Mouse (Mus musculus) kidney, embryonic 14.5 days (tissue): ENCODE results near the gene Cul1. TPM values are rescaled to one million over a fixed set of nuclear protein-coding genes. Genes with fewer than 3 reads are reported as not detected.

Source experiments
- ATAC-seq: fragments of 200-750 bp; cut with Nextera tagmentation; 2 replicates; pipeline ENCODE4 v1.8.0; 2017; ENCODE audit warnings: moderate number of reproducible peaks, mild to moderate bottlenecking, moderate TSS enrichment, moderate library complexity; ENCODE audit not compliant: low FRiP score, low TSS enrichment
- H3K27ac ChIP-seq: fragments of 300-500 bp; sonication (generic); 2 replicates; pipeline ENCODE4 v1.5.1; 2014; ENCODE audit warnings: low read depth, mild to moderate bottlenecking, low read length, moderate library complexity, mixed read lengths
- H3K27me3 ChIP-seq: fragments of 300-500 bp; sonication (generic); 2 replicates; pipeline ENCODE4 v1.6.1; 2014; ENCODE audit warnings: mild to moderate bottlenecking, low read length; ENCODE audit not compliant: control insufficient read depth, insufficient read depth
- H3K36me3 ChIP-seq: fragments of 300-500 bp; sonication (generic); 2 replicates; pipeline ENCODE4 v1.6.1; 2014; ENCODE audit warnings: low read length, mixed read lengths; ENCODE audit not compliant: control insufficient read depth, insufficient read depth
- H3K4me1 ChIP-seq: fragments of 300-500 bp; sonication (generic); 2 replicates; pipeline ENCODE4 v1.6.1; 2014; ENCODE audit warnings: low read length, mixed read lengths; ENCODE audit not compliant: control insufficient read depth, insufficient read depth
- H3K4me2 ChIP-seq: fragments of 300-500 bp; sonication (generic); replicated peaks from 2 replicates; pipeline ENCODE4 v1.6.1; 2014; ENCODE audit warnings: low read depth, mild to moderate bottlenecking, low read length
- H3K4me3 ChIP-seq: fragments of 300-500 bp; sonication (generic); 2 replicates; pipeline ENCODE4 v1.5.1; 2014; ENCODE audit warnings: mild to moderate bottlenecking, low read length
- H3K9ac ChIP-seq: fragments of 300-500 bp; sonication (generic); 2 replicates; pipeline ENCODE4 v1.6.1; 2014; ENCODE audit warnings: low read depth, mild to moderate bottlenecking, low read length, moderate library complexity
- H3K9me3 ChIP-seq: fragments of 300-500 bp; sonication (generic); 2 replicates; pipeline ENCODE4 v1.6.1; 2016; ENCODE audit warnings: low read length; ENCODE audit not compliant: control insufficient read depth
- WGBS: fragments of 180-500 bp; shearing (Covaris S2); extraction: QIAGEN DNeasy Blood & Tissue Kit; methylation state at CpG from one replicate; pipeline ENCODE4 v1.1.7; 2014; 5-methylcytosine and 5-hydroxymethylcytosine counted together
- polyA plus RNA-seq: library from polyadenylated mRNA; unstranded; fragments of >200 nt; fragmentation: Nextera tagmentation; extraction: Ambion mirVana; gene quantifications from 2 replicates; pipeline ENCODE4 v1.2.1, GENCODE M21; 2014

The Cul1 gene
- polyA plus RNA-seq, 1 experiment from 2014 or later, result 163 TPM

DNA sequence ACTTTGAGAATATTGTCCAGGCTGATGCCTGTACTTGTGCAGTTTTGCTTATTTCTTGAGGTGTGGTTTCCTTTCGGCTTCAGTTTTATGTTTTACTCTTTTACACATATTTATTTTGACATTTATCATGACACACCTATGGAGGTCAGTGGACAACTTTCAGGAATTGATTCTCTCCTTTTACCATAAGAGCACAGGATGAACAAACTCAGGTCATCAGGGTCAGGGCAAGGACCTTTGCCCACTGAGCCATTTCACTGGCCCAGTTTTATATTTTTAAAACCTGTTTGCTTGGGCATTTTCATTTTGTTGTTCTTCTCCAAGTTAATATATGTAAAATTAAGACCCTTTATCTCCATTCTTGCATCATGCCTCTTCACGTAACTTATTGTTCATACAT is 13.3 kb downstream of the Cul1 start:
- H3K9ac ChIP-seq, result no peak overlapping the region
- WGBS, result 95% methylated on average over 2 of the region's 2 CpGs
- no peak overlapping the region for H3K4me3 ChIP-seq
- H3K36me3 ChIP-seq, result no peaks in the 10 kb centered on the region
- H3K27ac ChIP-seq, result no peak overlapping the region
- H3K27me3 ChIP-seq, result no peaks in the 10 kb centered on the region
- ATAC-seq, result no peak
- no peaks in the 10 kb centered on the region for H3K4me1 ChIP-seq
- peaks cover 6% of the 10 kb centered on the region for H3K9me3 ChIP-seq
- no peak overlapping the region for H3K4me2 ChIP-seq

DNA sequence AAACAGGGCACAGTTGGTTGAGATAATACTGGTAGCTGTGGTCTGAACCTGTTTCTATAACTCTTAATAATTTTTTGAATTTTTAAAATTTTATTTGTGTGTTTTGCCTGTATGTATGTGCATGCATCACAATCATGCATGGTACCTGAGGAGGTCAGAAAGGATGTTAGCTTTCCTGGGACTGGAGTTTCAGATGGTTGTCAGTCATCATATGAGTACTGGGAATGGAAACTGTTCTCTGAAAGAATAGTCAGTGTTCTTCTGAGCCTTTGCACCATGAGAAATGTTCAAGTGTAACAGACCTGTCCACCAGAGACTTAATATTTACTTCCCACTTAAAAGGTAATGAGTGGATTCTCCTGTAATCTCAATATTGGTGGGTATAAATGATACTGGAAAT is 13.9 kb downstream of the Cul1 start:
- H3K36me3 ChIP-seq, result no peaks in the 10 kb centered on the region
- no peaks in the 10 kb centered on the region for H3K4me1 ChIP-seq
- ATAC-seq, result no peak
- H3K27me3 ChIP-seq, result no peaks in the 10 kb centered on the region
- no peak overlapping the region for H3K4me2 ChIP-seq
- peaks cover 6% of the 10 kb centered on the region for H3K9me3 ChIP-seq
- no peak overlapping the region for H3K9ac ChIP-seq
- no peak overlapping the region for H3K4me3 ChIP-seq
- no peak overlapping the region for H3K27ac ChIP-seq

DNA sequence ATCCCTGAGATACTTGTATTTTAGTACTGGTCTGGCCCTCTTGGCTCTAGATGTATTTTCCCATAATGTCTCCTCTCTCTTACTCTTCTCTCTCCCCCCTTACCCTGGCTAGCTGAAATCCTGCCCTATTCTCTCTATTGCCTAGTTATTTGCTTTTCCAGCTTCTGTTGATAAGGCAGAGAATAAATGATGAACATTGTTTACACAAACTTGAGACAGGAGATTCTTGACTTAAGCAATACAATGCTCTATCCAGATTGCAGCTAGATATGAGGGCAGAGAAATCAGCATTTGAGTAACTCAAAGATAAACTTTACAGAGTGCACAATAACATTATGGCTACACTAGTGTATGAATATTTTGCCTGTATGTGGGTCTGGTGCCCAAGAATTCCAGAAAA is 16.6 kb downstream of the Cul1 start:
- no peaks in the 10 kb centered on the region for H3K36me3 ChIP-seq
- H3K4me2 ChIP-seq, result no peak overlapping the region
- peaks cover 6% of the 10 kb centered on the region for H3K9me3 ChIP-seq
- no peaks in the 10 kb centered on the region for H3K27me3 ChIP-seq
- no peaks in the 10 kb centered on the region for H3K4me1 ChIP-seq
- no peak for ATAC-seq
- no peak overlapping the region for H3K4me3 ChIP-seq
- no peak overlapping the region for H3K27ac ChIP-seq
- H3K9ac ChIP-seq, result no peak overlapping the region

DNA sequence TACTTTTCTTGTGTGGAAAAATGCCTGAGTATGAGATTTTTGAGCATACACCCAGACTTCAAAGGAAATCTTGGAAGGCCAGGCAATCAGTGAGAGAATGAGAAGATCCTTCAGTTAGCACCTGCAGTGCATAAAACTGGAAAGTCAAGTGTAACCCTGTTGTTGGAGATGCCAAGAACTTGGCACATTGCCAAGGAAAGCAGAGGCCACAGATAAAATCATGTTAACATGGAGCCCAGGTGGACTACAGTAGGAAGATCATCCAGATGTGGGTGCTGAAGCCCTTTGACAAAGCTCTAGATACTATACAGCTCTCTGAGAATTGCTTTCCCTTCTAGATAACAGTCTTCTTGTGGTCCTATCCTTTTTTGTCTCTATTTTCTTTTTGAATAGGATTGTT is 19.2 kb downstream of the Cul1 start:
- Histone ChIP-seq H3K9me3 (peaks cover 6% of the 10 kb centered on the region), H3K4me1 (no peaks in the 10 kb centered on the region), H3K36me3 (no peaks in the 10 kb centered on the region), H3K4me3 (no peak overlapping the region), H3K27ac (no peak overlapping the region), H3K4me2 (no peak overlapping the region), H3K27me3 (no peaks in the 10 kb centered on the region), H3K9ac (no peak overlapping the region)
- no peak for ATAC-seq

DNA sequence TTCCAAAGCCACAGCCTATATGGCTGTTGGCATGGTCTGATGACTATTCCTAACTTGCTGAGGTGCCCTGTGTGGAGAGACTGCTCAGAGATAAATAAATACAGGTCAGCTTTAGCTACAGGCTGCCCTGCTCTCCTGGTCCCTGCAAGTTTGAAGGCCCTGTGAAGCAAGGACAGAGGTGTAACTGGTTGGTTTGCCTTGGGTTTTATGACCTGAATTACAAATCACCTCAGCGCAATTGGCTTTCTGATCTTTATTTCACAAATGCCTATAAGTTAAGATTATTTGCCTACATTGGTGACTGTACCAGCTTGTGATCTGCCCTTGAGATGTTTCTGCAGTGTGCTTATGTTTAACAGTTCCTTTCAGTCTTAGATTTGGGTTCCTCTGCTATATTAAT is 28.8 kb downstream of the Cul1 start:
- WGBS, result 85% methylated on average over 1 of the region's 1 CpGs

DNA sequence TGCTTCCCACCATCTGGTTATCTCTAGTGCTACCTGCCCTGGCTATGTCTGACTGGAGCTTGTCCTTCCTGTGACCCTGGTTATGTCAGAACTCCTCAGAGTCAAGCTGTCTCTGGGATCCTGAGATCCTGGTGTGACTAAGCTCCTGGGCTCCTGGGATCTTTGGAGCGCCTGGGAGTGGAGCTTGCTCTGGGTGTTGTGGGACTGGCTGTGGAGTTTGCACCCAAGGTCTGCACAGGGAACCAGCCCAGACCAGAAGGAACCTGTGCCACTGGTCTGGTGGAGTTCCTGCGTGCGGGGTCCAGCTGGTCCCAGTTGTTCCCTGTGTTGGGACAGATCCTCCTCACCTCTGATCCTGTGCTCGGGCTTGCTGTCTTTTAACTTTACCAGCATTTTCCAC is 41.4 kb downstream of the Cul1 start:
- ATAC-seq, result no peak
- no peaks in the 10 kb centered on the region for H3K9me3 ChIP-seq
- no peaks in the 10 kb centered on the region for H3K4me1 ChIP-seq
- H3K9ac ChIP-seq, result no peak overlapping the region
- 86% methylated on average over 4 of the region's 4 CpGs for WGBS
- peaks cover 7% of the 10 kb centered on the region; the same call in 1 of the 2 replicates for H3K36me3 ChIP-seq
- H3K4me2 ChIP-seq, result no peak overlapping the region
- H3K27me3 ChIP-seq, result no peaks in the 10 kb centered on the region
- no peak overlapping the region for H3K4me3 ChIP-seq
- no peak overlapping the region for H3K27ac ChIP-seq

More for the DNA sequence above, 28.8 kb downstream of the Cul1 start:
- Histone ChIP-seq H3K4me1 (no peaks in the 10 kb centered on the region), H3K9me3 (no peaks in the 10 kb centered on the region), H3K4me3 (no peak overlapping the region), H3K4me2 (no peak overlapping the region), H3K27ac (no peak overlapping the region), H3K9ac (no peak overlapping the region), H3K36me3 (peaks cover 12% of the 10 kb centered on the region; the same call in 1 of the 2 replicates), H3K27me3 (no peaks in the 10 kb centered on the region)
- no peak for ATAC-seq

DNA sequence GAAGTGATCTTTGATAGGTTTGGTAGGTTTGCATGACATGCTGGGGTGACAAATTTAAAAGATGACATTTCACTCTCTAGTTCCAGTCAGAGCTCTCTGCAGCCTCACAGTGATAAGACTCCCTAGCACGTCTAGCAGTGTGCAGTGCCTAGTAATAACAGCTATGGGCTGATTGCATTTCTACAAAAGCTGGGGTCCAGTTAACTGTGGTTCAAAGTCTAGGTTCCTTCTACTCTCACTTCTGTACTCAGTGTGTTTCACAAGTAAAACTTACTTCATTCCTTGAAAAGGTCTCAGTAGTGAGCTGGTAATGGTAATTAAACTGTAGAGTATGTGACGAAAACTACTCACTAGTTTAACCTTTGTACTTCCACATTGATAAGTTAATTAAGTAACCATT is 66.8 kb downstream of the Cul1 start:
- Histone ChIP-seq H3K4me1 (no peaks in the 10 kb centered on the region), H3K36me3 (peaks cover 92% of the 10 kb centered on the region), H3K4me2 (no peak overlapping the region), H3K9ac (no peak overlapping the region), H3K9me3 (no peaks in the 10 kb centered on the region), H3K4me3 (no peak overlapping the region), H3K27ac (no peak overlapping the region), H3K27me3 (no peaks in the 10 kb centered on the region)
- 85% methylated on average over 2 of the region's 2 CpGs for WGBS
- ATAC-seq, result no peak

DNA sequence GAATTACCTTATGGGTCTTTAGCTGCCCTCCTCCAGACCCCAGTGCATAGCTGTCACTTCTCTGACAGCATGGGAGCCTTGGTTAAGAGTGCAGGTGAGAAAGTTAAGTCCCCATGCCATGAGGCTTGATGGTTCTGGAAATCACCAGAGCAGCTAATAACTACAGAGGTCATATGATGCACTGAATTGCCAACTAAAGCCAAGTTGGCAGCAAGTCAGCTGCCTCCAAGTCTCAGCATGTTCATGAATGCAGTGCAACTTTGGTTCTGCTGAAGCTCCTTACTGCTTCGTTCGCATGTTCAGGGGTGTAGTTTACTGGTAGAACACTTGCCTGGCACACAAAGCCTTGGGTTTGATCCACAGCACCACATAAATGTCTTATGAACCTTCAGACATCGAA is 69.2 kb downstream of the Cul1 start:
- H3K9me3 ChIP-seq, result no peaks in the 10 kb centered on the region
- H3K9ac ChIP-seq, result no peak overlapping the region
- no peaks in the 10 kb centered on the region for H3K27me3 ChIP-seq
- no peak overlapping the region for H3K4me3 ChIP-seq
- no peaks in the 10 kb centered on the region for H3K4me1 ChIP-seq
- no peak overlapping the region for H3K4me2 ChIP-seq
- no peak for ATAC-seq
- H3K27ac ChIP-seq, result no peak overlapping the region
- H3K36me3 ChIP-seq, result peaks cover 90% of the 10 kb centered on the region
- 90% methylated on average over 3 of the region's 3 CpGs for WGBS

DNA sequence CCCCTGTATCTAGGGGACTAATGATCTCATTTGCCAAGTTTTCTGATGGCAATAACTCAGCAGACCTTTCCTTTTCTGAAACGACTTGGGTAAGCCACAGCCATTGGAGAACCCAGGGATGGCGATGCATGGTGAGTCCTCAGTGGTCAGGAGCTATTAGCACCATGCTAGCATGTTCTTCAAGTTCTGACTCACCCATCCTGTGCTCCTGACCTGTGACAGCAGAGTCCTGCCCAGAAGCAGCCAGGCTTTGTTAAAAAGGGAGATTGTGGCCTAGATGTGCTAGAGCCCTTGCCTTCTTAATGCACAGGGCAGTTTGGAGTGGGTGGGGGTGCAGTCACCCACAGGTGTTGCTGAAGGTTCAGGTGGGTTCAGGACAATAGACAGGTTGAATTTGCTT is 71.8 kb downstream of the Cul1 start:
- Histone ChIP-seq H3K4me1 (no peaks in the 10 kb centered on the region), H3K4me3 (no peak overlapping the region), H3K27me3 (no peaks in the 10 kb centered on the region), H3K4me2 (no peak overlapping the region), H3K9ac (no peak overlapping the region), H3K9me3 (no peaks in the 10 kb centered on the region), H3K27ac (no peak overlapping the region), H3K36me3 (peaks cover 96% of the 10 kb centered on the region)
- WGBS, result 74% methylated on average over 2 of the region's 2 CpGs
- no peak; the same call in 1 of the 2 replicates for ATAC-seq

DNA sequence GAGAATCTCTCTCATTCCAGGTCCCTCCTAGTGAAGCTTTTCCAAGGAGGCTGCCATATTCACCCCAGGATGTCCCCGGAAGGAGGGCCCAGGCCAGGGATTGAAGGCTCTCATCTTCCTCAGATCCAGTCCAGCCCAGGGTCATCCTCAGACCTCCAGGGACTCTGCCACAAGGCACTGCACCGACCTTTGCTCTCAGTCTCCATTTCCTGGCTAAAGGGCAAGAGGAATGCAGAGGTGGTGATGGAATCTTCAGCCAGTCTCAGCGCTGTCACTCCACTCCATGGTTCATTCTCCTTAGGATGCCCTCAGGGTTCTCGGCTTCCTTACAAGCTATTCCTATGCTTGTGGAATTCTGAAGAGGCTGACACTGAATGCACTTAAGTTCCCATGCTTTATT is 73.2 kb downstream of the Cul1 start:
- Histone ChIP-seq H3K4me2 (no peak overlapping the region), H3K9me3 (no peaks in the 10 kb centered on the region), H3K27ac (no peak overlapping the region), H3K27me3 (no peaks in the 10 kb centered on the region), H3K4me3 (no peak overlapping the region), H3K4me1 (no peaks in the 10 kb centered on the region), H3K9ac (no peak overlapping the region), H3K36me3 (peaks cover 97% of the 10 kb centered on the region)
- ATAC-seq, result no peak
- 82% methylated on average over 4 of the region's 4 CpGs for WGBS
